Mouse (Mus musculus) bone marrow macrophage, adult 2 months (primary cell): ENCODE results near the gene Usp32.

ENCODE experiments used
- CTCF ChIP-seq: IDR thresholded peaks from 2 replicates; pipeline ENCODE4 v1.5.1; 2012; ENCODE audit warnings: low read depth, mild to moderate bottlenecking, low read length, moderate library complexity
- POLR2A ChIP-seq: IDR thresholded peaks from 2 replicates; pipeline ENCODE4 v1.6.1; 2012; ENCODE audit warnings: mild to moderate bottlenecking, low read depth, low read length, borderline replicate concordance

- TF ChIP-seq CTCF: no peak
- no peak for TF ChIP-seq POLR2A
Observed at GRCm38 (mm10) chr11:85058562-85058961, 81.4 kb downstream of the Usp32 start.
